Mouse (Mus musculus): ENCODE measurements around the gene Gm5346.
"Not testable (repeated sequence)": the region's sequence is repeated elsewhere in the genome, so short reads cannot be mapped to it uniquely, and the experiment has no call there.

GRCm38 (mm10) chr8:43576607-43577006, 50.5 kb downstream of the Gm5346 start, which contains the start of gene Adam26a:
- not testable (repeated sequence) for TF ChIP-seq CTCF (IDR thresholded peaks at IDR 0.05; ENCODE audit: extremely low read depth, insufficient read depth, insufficient read length, insufficient replicate concordance); POLR2A (IDR thresholded peaks at IDR 0.05; ENCODE audit: low read depth, low read length)
